Mouse (Mus musculus): ENCODE measurements around the gene Crtac1.

The Crtac1 gene

GRCm38 (mm10) chr19:42415042-42415441, 16.5 kb downstream of the Crtac1 start:
- DNase-seq: no peak

GRCm38 (mm10) chr19:42409856-42410255, 21.7 kb downstream of the Crtac1 start:
- no peak for DNase-seq

GRCm38 (mm10) chr19:42409226-42409625, 22.4 kb downstream of the Crtac1 start:
- no peak for DNase-seq

- DNase-seq: no peak
These were observed 27.2 kb downstream of the Crtac1 start for GRCm38 (mm10) chr19:42404364-42404763.

- no peak for DNase-seq
These were observed 31.6 kb downstream of the Crtac1 start for GRCm38 (mm10) chr19:42399974-42400373.

- DNase-seq: no peak
These were observed 34.3 kb downstream of the Crtac1 start for GRCm38 (mm10) chr19:42397281-42397680.

GRCm38 (mm10) chr19:42394848-42395534, 36.6 kb downstream of the Crtac1 start:
- DNase-seq: no peak

GRCm38 (mm10) chr19:42393920-42394319, 37.7 kb downstream of the Crtac1 start:
- no peak for DNase-seq

GRCm38 (mm10) chr19:42392094-42392493, 39.5 kb downstream of the Crtac1 start:
- DNase-seq: no peak

GRCm38 (mm10) chr19:42389574-42389973, 42.0 kb downstream of the Crtac1 start:
- DNase-seq: no peak

- no peak for DNase-seq
These were observed 46.5 kb downstream of the Crtac1 start for GRCm38 (mm10) chr19:42384981-42385598.

- DNase-seq: no peak
These were observed 50.6 kb downstream of the Crtac1 start for GRCm38 (mm10) chr19:42380981-42381373.

- no peak for DNase-seq
These were observed 51.1 kb downstream of the Crtac1 start for GRCm38 (mm10) chr19:42380321-42380980.

- DNase-seq: no peak
These were observed 51.8 kb downstream of the Crtac1 start for GRCm38 (mm10) chr19:42379798-42380197.

GRCm38 (mm10) chr19:42377206-42377605, 54.4 kb downstream of the Crtac1 start:
- DNase-seq: no peak

- no peak for DNase-seq
These were observed 68.0 kb downstream of the Crtac1 start for GRCm38 (mm10) chr19:42363551-42363950.

- DNase-seq: no peak
These were observed 73.2 kb downstream of the Crtac1 start for GRCm38 (mm10) chr19:42358406-42358805.

- DNase-seq: no peak
These were observed 74.7 kb downstream of the Crtac1 start for GRCm38 (mm10) chr19:42356854-42357253.

GRCm38 (mm10) chr19:42355476-42355875, 76.1 kb downstream of the Crtac1 start:
- DNase-seq: no peak

- DNase-seq: no peak
These were observed 90.4 kb downstream of the Crtac1 start for GRCm38 (mm10) chr19:42341183-42341582.

- DNase-seq: no peak
These were observed 99.4 kb downstream of the Crtac1 start for GRCm38 (mm10) chr19:42332081-42332736.

GRCm38 (mm10) chr19:42331446-42331845, 100.1 kb downstream of the Crtac1 start:
- no peak for DNase-seq

GRCm38 (mm10) chr19:42328160-42328559, 103.4 kb downstream of the Crtac1 start:
- DNase-seq: no peak

- DNase-seq: peak; percentile 25 to 54
These were observed 105.7 kb downstream of the Crtac1 start for GRCm38 (mm10) chr19:42325894-42326293.
